Mouse (Mus musculus) kidney, postnatal 25 days (tissue): Measurements from ENCODE around the gene Iqch.
A peak's percentile ranks its signal among the peaks of the same experiment; 100 is the strongest.

Source experiments
- DNase-seq, 2 experiments: peaks; one replicate each; pipeline ENCODE4 v3.0.0; 2021; ENCODE audit warnings: mixed read lengths in 2 of 2

Gene Iqch

DNA sequence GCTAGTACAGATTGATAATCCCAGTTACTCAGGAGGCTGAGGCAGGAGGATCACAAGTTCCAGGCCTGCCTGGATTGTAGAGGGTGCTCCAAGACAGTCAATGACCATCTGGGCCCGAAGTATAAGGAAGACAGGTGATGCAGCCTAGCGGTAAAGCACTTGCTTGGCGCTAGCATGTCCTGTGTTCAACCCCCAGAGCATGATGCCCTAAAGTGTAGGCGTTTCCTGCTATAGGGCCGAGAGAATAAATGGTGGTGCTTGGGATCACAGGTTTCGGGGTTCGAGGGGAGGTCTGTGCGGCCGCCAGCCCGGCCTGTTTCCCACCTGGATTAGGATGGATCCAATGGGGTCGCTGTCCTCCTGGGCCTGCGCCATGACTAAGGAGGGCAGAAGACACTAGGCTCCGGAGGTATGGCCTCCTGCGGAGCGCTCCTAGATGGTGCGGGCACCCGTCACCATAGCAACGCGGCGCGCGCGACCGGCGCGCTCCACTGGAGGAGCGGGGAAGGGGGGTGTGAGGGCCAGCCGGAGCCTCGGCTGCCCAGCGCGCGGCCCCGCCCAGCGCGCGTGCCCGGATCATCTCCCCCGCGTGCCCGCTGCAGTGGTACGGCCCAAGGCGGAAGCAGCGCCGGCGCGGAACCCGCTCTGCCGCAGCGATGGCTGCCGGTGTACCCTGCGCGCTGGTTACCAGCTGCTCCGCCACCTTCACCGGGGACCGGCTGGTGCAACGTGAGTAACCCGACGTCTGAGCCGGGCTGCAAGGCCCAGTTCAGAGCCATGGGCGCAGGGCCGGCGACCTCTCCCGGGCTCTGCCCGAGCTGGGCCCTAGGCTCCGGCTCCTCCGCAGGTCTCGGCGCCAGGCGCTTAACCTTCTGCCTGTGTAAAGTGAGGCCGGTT lies at the start of gene Iqch, which contains the start of gene Aagab:
Iqch (minus strand) TSS at position 451 of the 897 bp plus-strand sequence.
Aagab (plus strand) TSS at position 618 of the 897 bp plus-strand sequence.
- peak; percentile 96 to 98 for DNase-seq

DNA sequence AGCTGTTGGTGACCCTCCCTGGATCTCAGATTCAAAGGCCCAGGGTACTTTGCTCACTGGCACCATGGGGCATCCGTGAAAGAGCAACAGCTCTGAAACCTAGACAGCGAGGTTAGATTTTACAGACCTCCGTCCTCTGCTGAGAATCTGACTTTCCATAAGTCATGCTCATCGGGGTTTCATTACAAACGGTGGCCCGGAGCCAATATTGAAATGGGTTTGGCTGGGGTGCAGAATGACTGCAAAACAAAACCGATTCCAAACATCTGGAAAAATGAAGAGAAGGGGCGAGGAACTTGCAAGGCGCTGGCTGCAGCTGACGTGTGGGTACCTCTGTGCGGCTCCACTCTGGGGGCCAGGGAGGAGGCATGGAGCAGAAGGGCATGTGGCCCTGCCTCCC lies 49.3 kb upstream of the Iqch start:
- DNase-seq, result peak; percentile 61

DNA sequence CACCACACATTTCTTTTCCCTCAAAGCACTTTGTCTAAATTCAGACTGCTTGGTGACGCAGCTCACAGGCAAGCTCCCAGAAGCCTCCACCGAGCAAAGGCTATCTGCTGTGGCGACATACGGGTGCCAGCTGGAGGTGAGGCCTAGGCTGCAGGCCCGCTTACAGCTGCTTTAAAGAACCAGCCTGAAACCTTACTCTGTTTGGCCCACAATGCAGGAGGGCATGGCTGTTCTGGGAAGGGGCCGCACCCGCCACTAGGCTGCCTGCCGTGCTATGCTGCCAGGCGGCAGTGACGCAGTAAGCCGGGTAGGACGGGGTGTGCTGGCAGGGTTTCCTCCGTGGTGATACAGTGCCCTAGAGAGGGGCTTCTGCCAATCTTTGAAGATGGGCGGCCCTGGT lies 48.6 kb upstream of the Iqch start:
- DNase-seq, result peak in 1 of 2 experiments; percentile 44

DNA sequence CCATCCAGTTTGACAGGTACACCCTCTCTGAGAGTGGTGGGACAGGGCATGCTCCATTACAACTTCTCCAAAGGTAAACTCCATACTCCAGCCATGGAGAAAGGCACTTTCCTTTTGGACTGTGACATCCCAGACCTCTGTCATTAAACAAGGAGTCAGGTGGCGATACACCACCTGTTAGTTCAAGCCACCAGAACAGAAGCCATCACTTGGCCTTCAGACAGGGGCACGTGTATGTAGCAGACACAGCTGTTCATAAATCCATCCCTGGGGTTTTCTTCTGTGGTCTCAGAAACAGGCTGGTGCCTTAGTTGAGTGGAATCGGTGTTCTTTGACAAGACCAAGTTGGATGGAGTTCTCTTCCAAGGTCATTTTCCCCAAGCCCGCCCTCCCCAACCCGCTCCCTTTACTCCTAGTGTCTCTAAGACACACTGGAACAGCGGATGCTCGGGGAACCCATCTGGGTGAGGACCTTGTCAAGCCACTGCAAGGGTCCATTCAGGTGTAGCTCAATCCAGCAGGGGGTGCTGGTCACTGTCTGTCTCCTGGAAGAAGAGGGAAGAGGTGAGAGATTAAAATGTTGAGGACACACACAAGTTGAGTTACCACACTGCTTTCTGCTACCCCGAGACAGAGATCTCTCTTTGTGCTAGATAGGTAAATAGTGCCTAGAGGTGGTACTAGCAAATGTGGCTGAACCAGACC lies 47.7 kb upstream of the Iqch start:
- peak; percentile 64 to 65 for DNase-seq

DNA sequence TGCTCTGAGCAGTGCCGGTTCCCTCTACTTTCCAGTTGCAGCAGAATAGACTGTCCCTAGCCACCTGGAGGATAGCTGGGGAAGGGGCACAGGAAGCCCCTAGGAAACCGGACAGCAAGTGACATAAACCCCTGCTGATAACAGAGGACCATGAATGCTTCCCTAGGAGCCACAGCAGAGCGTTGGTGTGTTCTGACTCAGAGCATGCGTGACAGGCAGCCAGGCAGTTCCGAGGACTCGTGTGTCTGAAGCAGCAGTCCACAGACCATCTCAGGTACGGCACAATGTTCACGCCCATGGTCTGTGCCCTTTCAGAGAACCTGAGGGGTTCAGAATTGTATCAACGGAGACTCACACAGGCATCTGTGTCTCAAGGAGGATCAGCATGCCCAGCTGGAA lies 46.2 kb upstream of the Iqch start:
- no peak for DNase-seq

DNA sequence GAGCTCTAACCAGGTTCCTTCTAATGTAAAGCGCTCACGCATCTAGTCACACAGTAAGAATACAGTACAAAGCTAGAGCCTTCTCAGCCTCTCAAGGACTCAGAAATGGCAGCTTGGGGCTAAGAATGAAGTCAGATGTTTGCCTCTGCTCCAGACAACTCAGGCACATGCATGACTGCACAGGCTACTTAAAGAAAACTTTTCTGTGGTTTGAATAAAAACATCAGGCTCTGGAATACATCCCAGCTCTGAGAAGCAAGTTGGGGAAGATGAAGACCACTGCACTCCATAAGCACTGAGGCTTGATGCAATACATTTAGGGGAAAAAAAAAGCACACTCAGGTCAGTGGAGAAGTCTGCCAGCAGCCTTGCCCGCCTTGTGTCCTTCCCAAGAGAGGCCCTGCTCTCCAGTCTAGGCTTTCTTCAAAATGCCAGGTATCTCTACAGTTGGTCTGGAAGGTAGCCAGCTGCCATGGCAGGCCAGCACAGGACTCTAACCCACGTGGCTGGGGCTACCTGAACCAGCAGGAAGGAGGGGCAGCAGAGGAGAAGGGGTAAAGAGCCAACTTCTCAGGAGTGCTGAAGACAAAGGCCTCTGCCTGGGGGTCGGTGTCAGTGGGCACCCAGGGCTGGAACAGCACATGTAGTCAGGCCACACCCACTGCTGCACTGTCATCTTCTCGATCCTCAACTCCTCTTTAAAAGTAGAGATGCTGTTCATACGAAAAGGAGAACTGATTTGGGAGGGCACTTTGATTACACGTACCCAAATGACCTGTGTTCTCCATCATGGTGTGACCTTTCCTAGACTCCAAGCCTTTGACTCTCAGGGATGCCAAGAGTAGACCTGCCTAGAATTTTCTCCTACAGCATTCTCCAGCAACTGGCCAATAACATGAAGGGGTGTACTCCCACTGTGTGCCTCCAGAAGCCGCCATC lies 45.6 kb upstream of the Iqch start:
- DNase-seq, result peak; percentile 79 to 84

DNA sequence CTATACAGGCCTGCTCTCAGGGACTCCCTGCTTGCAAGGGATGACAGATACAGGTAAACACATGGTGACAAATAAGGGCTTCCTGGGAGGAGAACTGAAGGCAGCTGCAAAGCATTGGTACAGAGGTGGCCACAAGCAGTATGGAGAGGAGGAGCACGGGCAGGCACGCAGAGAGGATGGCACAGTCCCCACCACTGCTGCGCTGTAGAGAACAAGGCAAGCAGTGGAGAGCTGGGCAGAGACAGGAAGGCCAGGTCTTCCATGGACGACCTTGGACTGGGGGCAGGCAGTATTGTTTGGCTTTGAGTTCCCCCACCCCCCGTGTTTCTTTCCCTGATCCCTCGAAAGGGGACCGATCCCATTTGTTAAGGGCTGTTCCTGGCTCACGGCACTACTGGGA lies 42.8 kb upstream of the Iqch start:
- DNase-seq, result peak in 1 of 2 experiments; percentile 26

DNA sequence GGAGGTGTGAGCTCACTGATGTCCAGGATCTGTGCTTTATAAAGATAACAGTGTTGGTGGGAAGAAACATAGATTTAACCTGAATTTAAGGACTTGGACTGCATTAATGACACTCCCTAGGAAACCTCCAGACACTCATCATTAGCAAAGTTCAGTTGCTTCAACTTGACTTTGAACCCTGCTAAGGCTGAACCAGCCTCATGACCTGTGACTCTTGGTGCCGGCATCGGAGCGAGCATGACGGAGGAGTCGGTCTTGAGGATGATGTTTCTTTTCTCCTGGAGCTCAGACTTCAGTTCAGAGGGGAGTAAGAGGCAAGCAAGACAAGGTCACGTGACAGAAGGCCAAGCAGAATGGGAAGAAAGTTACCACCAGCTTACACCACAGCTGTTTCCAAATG lies 41.7 kb upstream of the Iqch start:
- DNase-seq, result no peak

DNA sequence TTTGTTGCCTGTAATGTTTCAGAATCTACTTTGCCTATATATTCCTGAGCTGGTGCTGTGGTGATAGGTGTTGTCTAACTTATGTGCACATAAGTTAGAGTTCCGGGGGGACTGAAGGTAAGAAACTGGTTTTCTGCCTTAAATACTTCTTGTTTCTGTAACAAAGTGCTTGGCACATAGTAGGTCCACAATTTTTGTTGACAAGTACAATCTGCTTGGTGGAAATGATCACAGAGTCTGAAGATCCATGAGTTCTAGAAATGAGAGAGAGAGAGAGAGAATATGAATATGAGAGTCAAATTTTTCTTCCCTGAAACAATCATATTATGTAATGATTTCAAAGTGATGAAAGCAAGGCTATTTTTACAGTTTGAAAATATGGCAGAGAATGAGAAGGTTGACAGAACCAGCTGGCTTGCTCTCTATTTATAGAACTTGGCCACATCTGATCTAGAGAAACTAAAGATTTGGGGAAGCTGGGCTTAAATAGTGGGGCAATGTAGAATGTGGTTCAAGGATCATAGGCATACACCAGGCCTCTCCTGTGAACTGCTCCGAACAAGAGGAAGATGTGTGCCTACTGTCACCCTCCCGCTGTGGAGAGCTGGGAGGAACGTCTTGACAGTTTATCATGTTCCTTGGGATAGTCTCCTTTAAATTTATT lies 39.8 kb upstream of the Iqch start:
- no peak for DNase-seq

DNA sequence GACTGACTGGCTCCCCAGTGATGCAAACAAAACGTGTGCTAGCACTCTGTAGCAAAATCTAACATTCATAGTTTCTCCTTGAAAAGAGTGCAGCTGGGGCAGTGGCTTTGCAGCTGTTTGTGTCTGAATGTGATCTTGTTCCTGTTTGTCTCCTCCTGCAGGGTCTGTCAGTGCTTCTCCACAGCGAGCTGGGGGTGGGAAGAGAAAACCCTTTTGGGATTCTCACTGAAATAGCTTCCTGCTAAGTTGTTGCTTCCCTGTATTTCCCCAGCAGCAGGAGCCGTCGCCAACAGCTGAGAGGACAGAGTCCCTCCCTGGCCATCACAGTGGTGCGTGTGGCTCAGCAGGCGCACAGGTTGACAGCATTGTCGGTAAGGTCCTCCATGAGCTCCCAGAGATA lies 33.8 kb upstream of the Iqch start:
- no peak for DNase-seq

DNA sequence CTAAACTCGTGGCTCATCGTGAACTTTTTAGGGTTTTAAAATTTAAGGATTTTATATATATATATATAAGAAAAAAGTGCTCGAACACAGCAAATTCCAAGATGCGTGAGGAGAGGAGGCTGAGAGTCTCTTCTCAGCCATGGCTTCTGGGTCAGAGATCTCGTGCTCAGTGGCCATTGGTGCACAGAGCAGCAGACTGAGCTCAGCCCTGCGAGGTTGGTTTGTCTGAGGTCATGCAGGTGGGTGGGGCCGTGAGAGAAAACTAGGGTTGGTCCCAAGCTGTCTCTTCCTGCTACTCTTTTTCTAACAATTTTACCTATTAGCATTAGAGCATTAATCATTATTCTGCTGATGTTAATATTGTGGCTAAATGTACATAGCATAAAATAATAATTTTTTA lies 31.0 kb upstream of the Iqch start:
- DNase-seq, result no peak

DNA sequence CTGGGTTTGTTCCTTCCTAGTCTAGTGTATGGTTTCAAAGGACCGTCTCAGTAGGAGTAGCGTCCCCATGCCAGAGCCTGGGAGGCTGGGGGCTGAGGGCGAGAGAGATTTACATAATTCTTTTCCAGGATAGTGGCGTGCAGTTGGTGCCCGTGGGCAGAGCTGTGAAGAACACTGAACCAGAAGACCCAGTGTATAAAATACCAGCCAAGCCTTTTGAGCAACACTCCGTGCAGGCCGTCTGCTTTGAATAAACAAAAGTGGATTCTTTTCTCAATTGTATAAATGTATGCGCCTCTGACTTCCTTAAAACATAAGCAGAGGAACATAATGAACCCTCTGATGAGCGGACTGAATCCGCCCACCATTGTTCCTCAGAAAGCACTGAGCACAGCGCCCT lies 30.6 kb upstream of the Iqch start:
- DNase-seq, result no peak

DNA sequence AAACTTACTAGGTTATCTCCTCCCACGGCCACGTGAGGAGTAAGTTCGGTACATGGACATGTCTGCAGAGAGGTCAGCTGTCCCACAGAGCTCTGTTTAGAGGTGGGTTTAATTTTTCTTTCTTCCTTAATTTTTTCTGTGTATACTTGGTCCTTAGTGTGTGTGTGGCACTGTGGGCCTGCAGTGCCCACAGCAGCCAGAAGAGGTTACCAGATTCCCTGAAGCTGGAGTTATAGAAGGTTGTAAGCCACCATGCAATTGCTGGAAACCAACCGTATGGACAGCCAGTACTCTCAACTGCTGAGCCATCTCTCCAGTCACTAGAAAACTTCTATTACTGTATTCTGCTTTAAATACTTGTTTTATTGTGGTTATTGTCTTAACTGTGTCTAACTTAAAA lies 29.8 kb upstream of the Iqch start:
- no peak for DNase-seq

DNA sequence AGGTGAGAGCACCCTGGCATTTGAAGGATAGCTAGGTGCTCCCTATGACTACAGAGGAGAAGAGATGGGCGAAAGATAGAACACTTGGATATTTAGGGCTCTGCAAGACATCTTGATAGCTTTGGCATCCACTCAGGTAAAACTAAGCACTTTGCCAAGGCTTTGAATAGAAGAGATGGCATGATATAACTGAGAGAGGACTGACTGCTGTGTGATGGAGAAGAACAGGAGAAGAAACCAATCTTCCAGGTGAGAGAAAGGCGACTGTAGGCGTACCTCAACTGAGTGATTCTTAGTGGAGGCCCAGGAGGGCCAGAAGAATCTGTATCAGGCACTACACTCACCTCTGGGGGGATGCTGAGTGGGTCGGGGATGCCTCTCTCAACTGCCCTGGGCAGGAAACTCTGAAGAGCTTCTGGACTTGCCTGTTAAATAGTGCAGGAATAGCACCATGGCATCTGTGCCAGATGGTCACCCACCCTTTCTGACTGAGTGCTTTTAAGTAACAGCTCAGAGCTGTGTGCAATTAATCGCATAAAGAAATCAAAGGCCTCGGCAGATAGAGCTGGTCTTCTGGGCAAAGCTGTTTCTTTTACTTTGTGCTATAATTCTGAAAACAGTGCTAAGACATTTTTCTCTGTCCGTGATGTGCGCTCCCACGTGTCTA lies 22.9 kb upstream of the Iqch start:
- no peak for DNase-seq

DNA sequence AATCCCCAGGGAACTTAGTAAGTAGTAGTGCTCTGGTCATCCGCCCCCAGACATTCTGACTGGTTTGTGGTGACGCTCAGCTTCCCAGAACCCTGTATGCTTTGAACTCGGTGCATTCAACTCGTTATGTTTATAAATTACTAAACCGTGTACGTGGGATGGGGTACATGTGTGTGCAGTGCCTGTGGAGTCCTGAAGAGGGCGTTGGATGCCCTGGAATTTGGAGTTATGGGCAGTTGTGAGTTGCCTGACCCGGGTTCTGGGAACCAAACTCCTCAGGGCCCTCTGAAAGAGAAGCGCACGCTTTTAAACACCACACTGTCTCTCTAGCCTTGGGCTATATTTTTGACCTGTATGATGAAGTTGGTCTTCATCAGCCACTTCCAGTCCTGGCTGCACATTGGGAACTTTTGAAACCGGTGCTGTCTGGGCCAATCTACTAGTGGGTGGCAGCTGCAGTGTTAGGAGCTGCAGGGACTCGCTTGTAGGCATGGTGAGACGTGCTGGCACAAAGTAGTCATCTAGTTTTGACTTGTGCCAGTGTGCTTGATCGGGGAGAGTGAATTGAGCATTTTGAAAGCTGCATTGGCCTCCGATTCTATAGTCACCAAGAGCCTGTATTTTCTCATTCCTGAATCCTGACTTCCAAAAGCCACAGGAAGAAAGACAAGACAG lies 21.7 kb upstream of the Iqch start:
- no peak for DNase-seq

DNA sequence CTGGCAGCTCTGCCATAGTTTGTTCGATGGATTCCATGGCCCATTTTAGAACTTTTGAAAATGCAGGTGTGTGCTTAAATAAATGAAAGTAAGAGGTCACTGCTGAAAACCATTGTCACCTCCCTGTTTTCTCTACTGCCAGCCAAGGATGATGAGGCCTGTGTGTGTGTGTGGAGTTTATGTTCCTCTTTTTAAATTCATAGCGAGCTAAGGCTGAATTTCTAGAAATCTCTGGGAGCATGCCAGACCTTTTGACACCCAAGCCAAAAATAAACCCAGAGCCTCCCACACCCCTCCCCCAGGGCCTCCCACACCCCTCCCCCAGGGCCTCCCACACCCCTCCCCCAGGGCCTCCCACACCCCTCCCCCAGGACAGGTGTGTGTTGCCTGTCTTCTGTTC lies 15.7 kb upstream of the Iqch start:
- DNase-seq, result no peak

DNA sequence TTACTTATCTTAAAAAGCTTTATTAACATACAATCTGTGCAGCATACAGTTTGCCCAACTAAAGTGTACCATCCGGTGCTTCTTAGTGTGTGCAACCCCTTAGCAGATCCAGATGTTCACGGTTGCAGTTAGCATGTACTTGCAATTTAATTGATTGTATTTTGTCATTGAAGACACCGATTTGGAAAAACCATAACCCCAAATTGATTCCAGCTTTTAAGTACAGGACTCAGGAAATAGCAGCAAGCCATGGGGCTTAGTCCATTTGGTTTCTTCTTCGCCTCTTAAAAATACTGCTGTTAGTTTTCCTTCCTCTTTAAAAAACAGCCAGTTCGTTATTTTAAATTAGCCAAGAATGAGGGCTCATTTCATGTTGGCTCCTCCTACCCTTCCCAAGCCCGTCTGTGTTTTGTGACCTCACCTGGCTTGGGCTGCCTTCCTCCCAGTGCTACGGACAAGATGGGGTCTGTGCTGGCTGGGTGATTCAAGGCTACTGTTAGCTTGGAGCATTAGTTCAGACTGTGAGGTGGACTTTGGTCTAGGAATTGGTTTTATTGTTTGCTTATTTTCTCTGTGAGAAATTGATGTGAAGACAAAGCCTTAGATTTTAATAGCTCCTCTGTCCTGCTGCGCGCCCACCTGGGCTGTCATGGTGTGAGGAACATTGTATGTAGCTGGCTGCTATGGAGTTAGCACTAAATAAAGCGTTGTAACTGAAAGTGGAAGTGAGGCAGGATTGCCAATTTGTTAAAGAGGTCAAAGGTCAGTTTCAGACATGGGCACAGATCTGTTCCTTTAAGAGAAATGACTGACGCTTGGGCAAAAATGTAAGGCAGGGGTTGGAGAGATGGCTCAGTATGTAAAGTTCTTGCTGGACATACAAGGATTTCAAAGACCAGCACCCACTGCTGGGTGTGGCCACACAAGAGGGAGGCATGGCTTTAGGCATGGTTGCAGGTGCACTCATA lies 12.0 kb upstream of the Iqch start:
- no peak for DNase-seq

DNA sequence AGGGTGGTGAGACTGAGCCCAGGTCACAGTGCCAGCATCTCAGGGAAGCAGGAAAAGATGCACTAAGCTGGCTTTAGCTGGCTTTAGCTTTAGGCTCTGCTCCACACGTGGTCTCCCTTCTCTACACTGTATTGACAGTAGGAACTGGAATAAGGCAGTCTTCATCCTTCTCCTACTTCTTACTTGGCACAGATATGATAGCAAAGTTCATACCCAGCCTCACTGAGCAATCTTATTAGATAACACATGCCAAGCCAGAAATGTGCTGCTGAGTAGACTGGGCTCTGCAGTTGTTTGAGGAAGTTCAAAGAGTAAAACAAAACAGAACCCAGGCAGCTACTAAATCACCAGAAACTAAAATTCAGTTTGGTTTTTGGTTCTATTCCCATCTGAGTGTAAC lies 11.3 kb upstream of the Iqch start:
- peak in 1 of 2 experiments; percentile 44 for DNase-seq

DNA sequence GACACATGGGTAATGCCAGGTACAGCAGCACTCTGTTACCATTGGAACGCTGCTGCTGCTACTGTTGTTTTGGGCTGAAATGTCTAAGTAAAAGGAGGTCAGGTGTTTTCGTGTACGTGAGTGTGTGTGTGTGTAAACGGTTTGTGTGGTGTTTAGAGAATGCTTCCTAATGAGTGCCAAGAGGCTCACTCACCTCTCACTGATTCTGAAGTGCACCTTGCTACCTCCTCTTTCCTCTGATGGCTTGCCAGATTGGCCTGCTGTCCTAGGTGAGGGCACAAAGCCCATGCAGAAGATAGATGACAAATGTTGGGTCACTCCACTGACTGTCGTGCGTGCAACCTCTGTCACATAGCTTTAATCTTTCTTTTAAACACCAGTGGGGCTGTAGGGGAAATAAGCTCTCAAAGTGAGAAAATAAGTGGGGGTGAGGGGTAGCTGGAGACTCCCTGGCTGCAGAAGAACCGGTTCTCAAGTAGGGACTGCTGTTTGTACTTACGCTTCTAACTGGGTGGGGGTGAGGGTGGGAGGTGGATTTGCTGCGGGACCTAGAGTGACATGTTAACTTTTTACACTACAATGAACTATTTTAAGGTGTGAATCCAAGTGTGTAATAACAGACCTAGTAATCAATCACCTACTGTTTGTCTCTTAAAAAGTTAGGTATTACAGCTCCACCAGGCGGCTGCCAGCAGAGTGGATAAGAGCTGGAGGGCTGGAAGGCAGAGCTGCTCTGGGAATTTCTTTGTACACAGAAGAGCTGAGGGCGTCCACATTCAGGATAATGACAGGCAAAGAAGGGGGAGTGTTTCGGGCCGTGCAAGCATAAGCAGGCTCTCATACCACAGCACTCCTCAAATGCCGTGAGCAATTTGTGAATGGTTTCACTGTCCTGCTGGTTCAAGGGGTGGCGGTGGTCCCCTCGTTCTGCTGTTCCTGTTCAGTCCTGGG lies 10.5 kb upstream of the Iqch start:
- peak; percentile 18 to 50 for DNase-seq
